Mouse (Mus musculus) cerebellum, adult (tissue): ENCODE measurements at regions not wholly inside any gene's neighbourhood (a gene's known extent, or its start where the extent isn't known, plus 50 kb on each side); places are given as distances from the start of the nearest gene placed in this dataset.
A peak's percentile ranks its signal among the peaks of the same experiment; 100 is the strongest.
"Not testable (repeated sequence)": the region's sequence is repeated elsewhere in the genome, so short reads cannot be mapped to it uniquely, and the experiment has no call there.

Experiments
- ATAC-seq: cut with Nextera tagmentation; 2 replicates; pipeline ENCODE4 v1.9.2; 2017; ENCODE audit warnings: mild to moderate bottlenecking, moderate library complexity, mixed read lengths; ENCODE audit not compliant: insufficient number of reproducible peaks, low FRiP score, low TSS enrichment

GRCm38 (mm10) chr16:82899611-82900010, 71.4 kb downstream of the Gm21833 start:
- peak; percentile 81; the same call in 1 of the 2 replicates for ATAC-seq

- ATAC-seq, result peak; percentile 58; the same call in 1 of the 2 replicates
Observed at GRCm38 (mm10) chr16:82920533-82920932, 92.4 kb downstream of the Gm21833 start.

- not testable (repeated sequence) for ATAC-seq
Observed at GRCm38 (mm10) chr16:82958951-82959350, 130.8 kb downstream of the Gm21833 start.

- no peak for ATAC-seq
Observed at GRCm38 (mm10) chr16:82991705-82992104, 163.5 kb downstream of the Gm21833 start.

GRCm38 (mm10) chr16:82997861-82998260, 169.7 kb downstream of the Gm21833 start:
- no peak for ATAC-seq

GRCm38 (mm10) chr16:83021311-83021710, 193.1 kb downstream of the Gm21833 start:
- ATAC-seq, result no peak

- ATAC-seq, result no peak
Observed at GRCm38 (mm10) chr16:83063423-83063822, 235.2 kb downstream of the Gm21833 start.

- no peak for ATAC-seq
Observed at GRCm38 (mm10) chr16:83071488-83071887, 243.3 kb downstream of the Gm21833 start.

- no peak for ATAC-seq
Observed at GRCm38 (mm10) chr16:83092059-83092458, 263.9 kb downstream of the Gm21833 start.

- ATAC-seq, result no peak
Observed at GRCm38 (mm10) chr16:83111128-83111527, 282.9 kb downstream of the Gm21833 start.

GRCm38 (mm10) chr16:83131876-83132275, 303.7 kb downstream of the Gm21833 start:
- ATAC-seq, result peak; percentile 49; the same call in 1 of the 2 replicates

GRCm38 (mm10) chr16:83173021-83173420, 344.8 kb downstream of the Gm21833 start:
- no peak for ATAC-seq

GRCm38 (mm10) chr16:83193441-83193953, 365.3 kb downstream of the Gm21833 start:
- no peak for ATAC-seq

GRCm38 (mm10) chr16:83197812-83198211, 369.6 kb downstream of the Gm21833 start:
- no peak for ATAC-seq
